Mouse (Mus musculus) intestine, embryonic 14.5 days (tissue): ENCODE data around the gene AB124611. TPM values are rescaled to one million over a fixed set of nuclear protein-coding genes. Genes with fewer than 3 reads are reported as not detected.

Source experiments
- ATAC-seq: fragments of 200-750 bp; cut with Nextera tagmentation; replicated peaks from 2 replicates; pipeline ENCODE4 v1.8.0; 2017; ENCODE audit warnings: low read depth, moderate number of reproducible peaks, moderate TSS enrichment, moderate library complexity; ENCODE audit not compliant: low FRiP score, low TSS enrichment
- DNase-seq: peaks from one replicate; pipeline ENCODE4 v3.0.0-alpha.2; 2018; ENCODE audit warnings: low spot score
- H3K27ac ChIP-seq: fragments of 300-500 bp; sonication (generic); 2 replicates; pipeline ENCODE4 v1.5.1; 2014; ENCODE audit warnings: low read depth, mild to moderate bottlenecking, control low read depth
- H3K27me3 ChIP-seq: fragments of 300-500 bp; sonication (generic); replicated peaks from 2 replicates; pipeline ENCODE4 v1.6.1; 2014; ENCODE audit warnings: low read length, control low read depth; ENCODE audit not compliant: control insufficient read depth, insufficient read depth
- H3K36me3 ChIP-seq: fragments of 300-500 bp; sonication (generic); 2 replicates; pipeline ENCODE4 v1.6.1; 2014; ENCODE audit warnings: low read length, control low read depth; ENCODE audit not compliant: control insufficient read depth, insufficient read depth
- H3K4me1 ChIP-seq: fragments of 300-500 bp; sonication (generic); replicated peaks from 2 replicates; pipeline ENCODE4 v1.6.1; 2014; ENCODE audit warnings: low read length, control low read depth, mixed read lengths; ENCODE audit not compliant: control insufficient read depth, insufficient read depth
- H3K4me2 ChIP-seq: fragments of 300-500 bp; sonication (generic); 2 replicates; pipeline ENCODE4 v1.6.1; 2014; ENCODE audit warnings: low read length
- H3K4me3 ChIP-seq: fragments of 300-500 bp; sonication (generic); 2 replicates; pipeline ENCODE4 v1.5.1; 2014; ENCODE audit warnings: low read depth, low read length, control low read depth, mixed read lengths
- H3K9ac ChIP-seq: fragments of 300-500 bp; sonication (generic); 2 replicates; pipeline ENCODE4 v1.6.1; 2014; ENCODE audit warnings: mild to moderate bottlenecking, low read length
- H3K9me3 ChIP-seq: fragments of 300-500 bp; sonication (generic); 2 replicates; pipeline ENCODE4 v1.6.1; 2016; ENCODE audit warnings: low read length, control low read depth; ENCODE audit not compliant: control insufficient read depth
- WGBS: fragments of 180-500 bp; shearing (Covaris S2); extraction: QIAGEN DNeasy Blood & Tissue Kit; methylation state at CpG from one replicate; pipeline ENCODE4 v1.1.7; 2014; 5-methylcytosine and 5-hydroxymethylcytosine counted together
- polyA plus RNA-seq: library from polyadenylated mRNA; unstranded; fragments of >200 nt; fragmentation: Nextera tagmentation; extraction: Ambion mirVana; gene quantifications from 2 replicates; pipeline ENCODE4 v1.2.1, GENCODE M21; 2014

AB124611 gene
- polyA plus RNA-seq, 1 experiment from 2014 or later: 3.1 TPM

DNA sequence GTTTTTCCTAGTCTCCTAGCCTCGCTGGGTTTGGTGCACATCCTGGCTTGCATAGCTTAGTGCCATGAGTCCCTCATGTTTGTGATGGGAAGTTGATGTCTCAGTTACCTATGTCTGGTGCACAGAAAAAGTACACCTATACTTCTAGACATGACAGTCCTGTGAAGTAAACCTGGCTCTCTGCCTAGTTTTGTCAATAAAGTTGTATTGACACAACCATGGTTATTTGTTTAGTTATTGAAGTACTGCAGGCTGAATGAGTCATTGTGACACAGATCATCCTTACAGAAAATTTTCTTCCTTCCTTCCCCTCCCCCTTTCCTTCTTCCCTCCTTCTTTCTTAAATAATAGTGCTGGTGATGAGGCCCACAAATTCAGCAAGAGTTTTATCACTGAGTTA lies 38.4 kb downstream of the AB124611 start:
- Histone ChIP-seq H3K9me3 (no peaks in the 10 kb centered on the region), H3K4me3 (no peak overlapping the region), H3K27ac (no peak overlapping the region), H3K9ac (no peak overlapping the region), H3K27me3 (no peaks in the 10 kb centered on the region), H3K36me3 (peaks cover 20% of the 10 kb centered on the region), H3K4me1 (0 out of 2 replicates have a peak, but pooled peaks cover 3% of the 10 kb centered on the region), H3K4me2 (no peak overlapping the region)
- DNase-seq (no peak), ATAC-seq (no peak)
- WGBS: 82% methylated on average over 1 of the region's 1 CpGs

DNA sequence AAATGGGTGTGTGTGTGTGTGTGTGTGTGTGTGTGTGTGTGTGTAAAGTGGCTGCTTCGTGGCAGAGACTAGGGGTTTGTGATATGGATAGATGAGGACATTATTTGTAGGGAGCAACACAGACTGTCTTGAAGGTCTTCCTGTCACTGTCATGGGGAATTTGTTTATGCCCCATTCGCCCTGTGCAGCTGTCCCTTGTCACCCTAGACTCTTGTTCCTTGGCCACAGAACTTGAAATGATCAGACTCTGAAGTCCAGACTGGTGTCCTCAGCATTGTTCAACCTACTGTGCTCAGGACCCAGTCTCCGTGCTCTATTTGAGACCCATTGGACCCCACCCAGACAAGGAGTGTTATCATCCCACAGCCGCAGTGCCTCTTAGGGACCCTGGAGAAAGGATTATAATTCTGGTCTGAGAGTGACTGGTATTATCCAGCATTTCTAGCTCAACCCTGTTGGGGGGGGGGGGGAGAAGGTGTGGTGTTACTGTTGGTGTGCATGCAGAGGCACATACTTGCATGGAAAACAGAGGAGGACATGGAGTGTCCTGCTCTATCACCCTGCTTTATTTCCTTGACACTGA lies 39.1 kb downstream of the AB124611 start:
- Histone ChIP-seq H3K4me1 (0 out of 2 replicates have a peak, but pooled peaks cover 3% of the 10 kb centered on the region), H3K4me3 (no peak overlapping the region), H3K9ac (no peak overlapping the region), H3K27me3 (no peaks in the 10 kb centered on the region), H3K9me3 (no peaks in the 10 kb centered on the region), H3K27ac (no peak overlapping the region), H3K36me3 (peaks cover 26% of the 10 kb centered on the region), H3K4me2 (no peak overlapping the region)
- DNase-seq (no peak), ATAC-seq (no peak)
- 77% methylated on average over 4 of the region's 4 CpGs for WGBS

DNA sequence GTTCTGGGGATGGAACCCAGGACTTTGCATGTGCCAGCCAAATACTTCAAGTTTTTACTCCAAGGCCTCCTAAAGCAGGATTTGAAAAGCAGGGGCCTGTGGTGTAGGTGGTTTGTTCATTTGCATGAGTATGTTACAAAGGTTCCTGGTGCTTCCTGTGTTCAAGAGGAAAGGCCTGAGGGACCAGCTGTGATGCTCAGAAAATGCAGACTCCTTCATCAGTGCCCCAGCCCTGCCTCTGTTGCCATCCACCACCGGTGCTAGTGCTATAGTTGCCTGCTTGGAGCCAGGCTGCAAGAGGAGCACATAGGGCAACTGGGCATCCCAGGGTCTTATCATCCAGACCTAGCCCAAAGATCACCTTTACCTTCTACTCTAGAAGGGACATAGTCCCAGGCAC lies 40.6 kb downstream of the AB124611 start:
- H3K9ac ChIP-seq: no peak overlapping the region
- peaks cover 30% of the 10 kb centered on the region for H3K36me3 ChIP-seq
- ATAC-seq: no peak
- 0 out of 2 replicates have a peak, but pooled peaks cover 3% of the 10 kb centered on the region for H3K4me1 ChIP-seq
- H3K4me2 ChIP-seq: no peak overlapping the region
- no peak for DNase-seq
- H3K27me3 ChIP-seq: no peaks in the 10 kb centered on the region
- no peaks in the 10 kb centered on the region for H3K9me3 ChIP-seq
- no peak overlapping the region for H3K4me3 ChIP-seq
- no peak overlapping the region for H3K27ac ChIP-seq
- 100% methylated on average over 1 of the region's 1 CpGs for WGBS

DNA sequence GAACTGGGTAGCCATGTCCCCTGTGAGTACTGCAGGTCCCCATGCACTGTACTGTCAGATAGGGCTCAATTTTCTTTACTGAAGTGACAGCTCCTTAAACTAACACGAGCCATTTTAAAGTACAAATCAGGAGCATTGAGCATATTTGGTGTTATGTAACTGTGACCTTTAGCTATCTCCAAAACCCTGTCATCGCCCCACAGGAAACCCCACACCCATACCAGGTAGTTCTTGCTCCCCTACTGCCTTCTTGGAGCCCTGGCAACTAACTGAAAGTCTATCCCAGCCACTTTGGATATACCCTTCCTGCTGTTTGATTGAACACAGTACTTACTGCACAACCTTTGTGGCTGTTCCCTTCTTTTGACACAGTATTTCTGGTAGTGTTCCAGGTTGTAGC lies 41.1 kb downstream of the AB124611 start:
- ATAC-seq (no peak), DNase-seq (no peak)
- no peak overlapping the region for H3K27ac ChIP-seq
- peaks cover 30% of the 10 kb centered on the region for H3K36me3 ChIP-seq
- no peaks in the 10 kb centered on the region for H3K9me3 ChIP-seq
- no peak overlapping the region for H3K4me2 ChIP-seq
- H3K4me3 ChIP-seq: no peak overlapping the region
- H3K27me3 ChIP-seq: no peaks in the 10 kb centered on the region
- 0 out of 2 replicates have a peak, but pooled peaks cover 3% of the 10 kb centered on the region for H3K4me1 ChIP-seq
- 84% methylated on average over 2 of the region's 2 CpGs for WGBS
- H3K9ac ChIP-seq: no peak overlapping the region

DNA sequence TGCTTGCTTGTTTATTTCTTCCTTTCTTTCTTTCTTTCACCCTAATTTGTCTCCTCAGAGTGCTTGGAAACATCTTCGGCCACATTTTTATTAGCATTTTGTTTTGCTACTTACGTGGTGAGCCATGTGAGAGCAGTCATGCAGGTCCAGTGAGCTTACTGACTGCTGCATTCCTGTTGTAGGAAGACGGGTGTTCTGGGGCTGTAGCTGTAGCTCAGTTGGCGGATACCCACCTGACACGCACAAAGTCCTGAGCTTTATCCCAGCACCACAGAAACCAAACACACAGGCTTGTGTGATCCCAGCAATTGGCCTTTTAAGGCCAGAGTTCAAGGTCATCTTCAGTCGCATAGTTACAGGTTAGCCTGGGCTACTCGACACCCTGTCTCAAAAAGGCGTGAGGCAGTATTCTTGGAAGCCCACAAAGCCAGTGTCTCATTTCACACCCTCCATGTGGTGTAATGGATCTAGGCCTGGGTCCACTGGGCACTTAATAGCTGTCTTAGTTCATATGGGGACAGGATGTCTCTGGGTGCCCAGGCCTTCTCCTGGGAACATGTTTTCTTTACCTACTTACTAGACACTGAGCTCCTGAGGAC lies 42.8 kb downstream of the AB124611 start:
- 0 out of 2 replicates have a peak, but pooled peaks cover 3% of the 10 kb centered on the region for H3K4me1 ChIP-seq
- no peak for DNase-seq
- no peak overlapping the region for H3K4me2 ChIP-seq
- no peak overlapping the region for H3K9ac ChIP-seq
- H3K27ac ChIP-seq: no peak overlapping the region
- peaks cover 44% of the 10 kb centered on the region for H3K36me3 ChIP-seq
- WGBS: 85% methylated on average over 8 of the region's 8 CpGs
- H3K9me3 ChIP-seq: no peaks in the 10 kb centered on the region
- no peaks in the 10 kb centered on the region for H3K27me3 ChIP-seq
- no peak for ATAC-seq
- no peak overlapping the region for H3K4me3 ChIP-seq

DNA sequence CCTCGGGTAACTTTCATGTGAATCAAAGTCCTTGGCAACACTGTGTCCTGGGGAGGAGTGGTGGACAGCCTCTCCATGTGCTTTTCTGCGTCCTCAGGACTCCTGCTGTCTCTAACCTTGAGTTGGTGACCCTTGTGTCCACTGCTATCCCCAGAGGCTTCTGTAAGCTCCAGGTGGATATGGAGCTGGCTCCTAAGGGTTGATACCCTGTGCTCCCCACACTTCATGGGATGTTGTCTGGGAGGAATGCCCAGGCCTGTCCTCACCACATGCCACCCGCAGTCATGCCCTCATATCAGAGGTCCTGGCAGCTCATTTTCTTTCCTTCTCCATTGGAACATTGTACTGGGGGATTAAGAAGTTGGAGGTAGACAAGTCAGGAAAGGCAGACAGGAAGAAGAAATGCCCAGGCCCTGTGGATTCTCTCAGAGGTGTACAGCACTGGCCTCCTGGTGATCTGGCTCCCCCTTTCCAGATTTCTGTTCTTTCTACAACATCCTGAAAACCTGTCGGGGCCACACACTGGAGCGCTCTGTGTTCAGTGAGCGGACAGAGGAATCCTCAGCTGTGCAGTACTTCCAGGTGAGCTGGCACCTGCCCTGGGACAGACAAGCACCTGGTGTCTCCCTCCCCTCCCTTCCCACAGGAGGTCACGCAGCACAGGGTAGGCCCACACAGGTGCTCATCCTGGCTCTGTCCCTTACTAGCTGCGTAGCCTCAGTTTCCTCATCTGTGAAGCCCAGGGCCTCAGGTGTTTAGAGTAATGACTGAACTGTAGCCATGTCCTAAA lies 48.2 kb downstream of the AB124611 start:
- WGBS: 89% methylated on average over 8 of the region's 8 CpGs
- H3K36me3 ChIP-seq: peaks cover 98% of the 10 kb centered on the region

DNA sequence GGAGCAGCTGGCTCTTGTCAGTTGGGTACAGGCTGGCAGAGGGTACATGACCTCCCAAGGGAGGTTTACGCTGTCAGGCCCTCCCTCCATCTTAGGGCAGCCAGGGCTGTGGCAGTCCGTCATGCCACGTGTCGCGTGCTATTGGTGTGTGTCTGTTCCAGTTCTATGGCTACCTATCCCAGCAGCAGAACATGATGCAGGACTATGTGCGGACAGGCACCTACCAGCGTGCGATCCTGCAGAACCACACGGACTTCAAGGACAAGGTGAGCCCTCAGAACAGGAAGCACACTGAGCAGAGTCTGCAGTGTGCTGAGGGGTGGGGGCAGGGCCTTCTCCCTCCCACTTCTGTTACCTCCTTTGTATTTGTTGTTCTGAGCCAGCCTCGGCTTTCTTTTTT lies 49.3 kb downstream of the AB124611 start:
- no peak overlapping the region for H3K9ac ChIP-seq
- no peaks in the 10 kb centered on the region for H3K9me3 ChIP-seq
- DNase-seq (no peak), ATAC-seq (no peak)
- H3K4me3 ChIP-seq: no peak overlapping the region
- no peak overlapping the region for H3K27ac ChIP-seq
- H3K36me3 ChIP-seq: peaks cover 98% of the 10 kb centered on the region
- no peak overlapping the region for H3K4me2 ChIP-seq
- no peaks in the 10 kb centered on the region for H3K27me3 ChIP-seq
- H3K4me1 ChIP-seq: no peaks in the 10 kb centered on the region
- 91% methylated on average over 10 of the region's 10 CpGs for WGBS

More for the DNA sequence above, 48.2 kb downstream of the AB124611 start:
- no peaks in the 10 kb centered on the region for H3K4me1 ChIP-seq
- ATAC-seq (no peak), DNase-seq (no peak)
- H3K9me3 ChIP-seq: no peaks in the 10 kb centered on the region
- no peak overlapping the region for H3K4me3 ChIP-seq
- H3K27me3 ChIP-seq: no peaks in the 10 kb centered on the region
- H3K27ac ChIP-seq: no peak overlapping the region
- H3K4me2 ChIP-seq: no peak overlapping the region
- no peak overlapping the region for H3K9ac ChIP-seq

DNA sequence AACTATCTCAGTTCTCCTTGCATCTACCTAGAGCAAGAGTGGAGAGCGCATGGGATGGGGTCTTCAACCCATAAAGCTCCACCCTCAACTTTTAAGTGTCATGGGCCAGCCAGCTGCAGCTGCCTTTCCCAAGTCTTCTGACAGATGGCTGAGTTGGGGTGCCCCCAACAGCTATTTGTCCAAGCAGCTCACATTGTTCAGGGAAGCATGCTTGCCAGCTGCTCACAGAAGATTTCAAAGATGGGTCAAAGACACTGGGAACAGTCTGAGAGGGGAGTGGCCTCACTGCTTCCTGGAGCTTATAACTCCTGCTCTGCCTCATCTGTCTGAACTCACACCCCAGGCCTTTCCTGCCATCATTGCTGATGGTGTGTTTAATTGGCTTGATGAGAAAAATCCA lies 50.3 kb downstream of the AB124611 start:
- no peaks in the 10 kb centered on the region for H3K4me1 ChIP-seq
- H3K36me3 ChIP-seq: peaks cover 98% of the 10 kb centered on the region
- WGBS: 95% methylated on average over 1 of the region's 1 CpGs
- no peaks in the 10 kb centered on the region for H3K9me3 ChIP-seq
- no peaks in the 10 kb centered on the region for H3K27me3 ChIP-seq
- H3K27ac ChIP-seq: no peak overlapping the region
- ATAC-seq (no peak), DNase-seq (no peak)
- H3K4me2 ChIP-seq: no peak overlapping the region
- no peak overlapping the region for H3K4me3 ChIP-seq
- no peak overlapping the region for H3K9ac ChIP-seq
